Mouse (Mus musculus) heart, adult 2 months (tissue): ENCODE measurements around the gene Slc25a18.

ENCODE experiments used
- CTCF ChIP-seq: fragments of 200-600 bp; IDR thresholded peaks from 2 replicates; pipeline ENCODE4 v1.8.1; 2022; ENCODE audit warnings: antibody characterized with exemption, mild to moderate bottlenecking, moderate library complexity
- POLR2A ChIP-seq: fragments of 200-500 bp; IDR thresholded peaks from 2 replicates; pipeline ENCODE4 v1.6.1; 2011; ENCODE audit warnings: mild to moderate bottlenecking, low read depth, low read length, control low read depth; ENCODE audit not compliant: insufficient read depth

DNA sequence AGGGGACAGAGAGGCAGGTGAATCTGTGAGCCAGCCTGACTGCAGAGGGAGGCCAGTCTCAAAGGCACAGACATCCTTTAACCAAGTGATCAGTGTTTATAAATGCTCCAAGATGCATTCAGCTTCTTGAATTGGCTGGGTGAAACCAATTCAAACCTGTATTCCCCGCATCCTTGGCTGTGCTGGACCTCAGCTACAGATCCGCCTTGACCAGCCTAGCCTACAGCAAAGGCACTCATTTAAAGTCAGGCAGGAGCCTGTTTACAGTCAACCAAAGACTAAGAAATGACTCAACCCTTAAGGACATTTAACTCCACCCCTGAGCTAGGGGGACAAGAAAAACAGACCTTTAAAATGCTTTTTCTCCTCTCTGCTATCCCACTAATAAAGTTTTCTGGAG is 45.9 kb downstream of the Slc25a18 start:
- TF ChIP-seq CTCF (no peak), POLR2A (no peak)
